17 mouse cellular contexts compared by ENCODE assay signal in genomic region chr7:30204380-30204779, GRCm38 (mm10). TPM values are rescaled to one million over a fixed set of nuclear protein-coding genes. Genes with fewer than 3 reads are reported as not detected.
DNase-seq lines count a peak whose midpoint lies in the region; ATAC-seq and TF ChIP-seq lines count a peak whose summit lies in the region.
"Had no signal": no experiment of that assay in that cellular context is flagged by ENCODE, and none has a peak within 500 bp of the region (broad histone marks: within the 10 kb centered on the region; RNA-seq: fewer than 3 reads in every experiment).

No protein-coding gene starts in this region.

- 29% methylated on average over 8 of the region's 8 CpGs for WGBS in liver, embryonic 12.5 days (ENCODE audit: insufficient replicate concordance)
- WGBS in stomach, embryonic 15.5 days: 35% methylated on average over 8 of the region's 8 CpGs

- intact Hi-C loops in gastrocnemius, adult 2 months (cut with DNase I): loop anchor here (10.0 kb wide), 1 partner anchor 190 kb away; no protein-coding TSS in a partner anchor

- H3K27me3 ChIP-seq in liver, embryonic 12.5 days (replicated peaks): no peaks in the 10 kb centered on the region; the same call in 1 of the 2 replicates
- no peaks in the 10 kb centered on the region for H3K27me3 ChIP-seq in stomach, embryonic 15.5 days (replicated peaks)
- H3K27me3 ChIP-seq: lung, embryonic 15.5 days; midbrain, embryonic 13.5 days had no signal

- H3K4me1 ChIP-seq in liver, embryonic 12.5 days: peaks cover 12% of the 10 kb centered on the region
- no peaks in the 10 kb centered on the region for H3K4me1 ChIP-seq in stomach, embryonic 15.5 days
- H3K4me1 ChIP-seq: lung, embryonic 15.5 days; midbrain, embryonic 13.5 days had no signal

- no peaks in the 10 kb centered on the region for H3K9me3 ChIP-seq in liver, embryonic 12.5 days (replicated peaks)
- no peaks in the 10 kb centered on the region for H3K9me3 ChIP-seq in stomach, embryonic 15.5 days
- H3K9me3 ChIP-seq: lung, embryonic 15.5 days; midbrain, embryonic 13.5 days had no signal

- no peak overlapping the region for H3K9ac ChIP-seq in liver, embryonic 12.5 days
- H3K9ac ChIP-seq in stomach, embryonic 15.5 days: no peak overlapping the region
- H3K9ac ChIP-seq: lung, embryonic 15.5 days; midbrain, embryonic 13.5 days had no signal

- TF ChIP-seq CTCF in gastrocnemius, adult 2 months (IDR thresholded peaks at IDR 0.05): no peak

- no peak for DNase-seq in gastrocnemius, adult 2 months
- no peak for DNase-seq in gastrocnemius, postnatal 10 days
- no peak for DNase-seq in liver
- peak; percentile 48 for DNase-seq in ZHBTc4 (ENCODE audit: low read depth, low spot score)
- no peak for DNase-seq in right cerebral cortex, adult 18-20 months
- DNase-seq: gastrocnemius, postnatal 14 days; right cerebral cortex, postnatal 4 days; thymus, postnatal 4 days had no signal

- peak overlapping the region; percentile 37 for H3K4me2 ChIP-seq in liver, embryonic 12.5 days
- peak overlapping the region; percentile 35 for H3K4me2 ChIP-seq in stomach, embryonic 15.5 days
- H3K4me2 ChIP-seq: lung, embryonic 15.5 days; midbrain, embryonic 13.5 days had no signal

- peak overlapping the region; percentile 73; the same call in 1 of the 2 replicates for H3K27ac ChIP-seq in gastrocnemius, adult 2 months
- H3K27ac ChIP-seq in liver, embryonic 12.5 days: no peak overlapping the region
- peak overlapping the region; percentile 59 for H3K27ac ChIP-seq in stomach, embryonic 15.5 days
- H3K27ac ChIP-seq: layer of hippocampus, adult 2 months; lung, embryonic 15.5 days; midbrain, embryonic 13.5 days had no signal

- no peak overlapping the region for H3K4me3 ChIP-seq in gastrocnemius, adult 2 months
- no peak overlapping the region for H3K4me3 ChIP-seq in liver, embryonic 12.5 days
- no peak overlapping the region; the same call in 1 of the 2 replicates for H3K4me3 ChIP-seq in stomach, embryonic 15.5 days (replicated peaks)
- H3K4me3 ChIP-seq: layer of hippocampus, adult 2 months; lung, embryonic 15.5 days; midbrain, embryonic 13.5 days had no signal

- ATAC-seq in liver, embryonic 12.5 days: no peak
- ATAC-seq in stomach, embryonic 15.5 days (ENCODE audit: insufficient read depth, low FRiP score, low read depth): peak; percentile 74; the same call in 1 of the 2 replicates
- no peak; the same call in 1 of the 2 replicates for ATAC-seq in erythroid progenitor cell, adult 5-6 weeks (replicated peaks; ENCODE audit: low FRiP score, poor library complexity, severe bottlenecking)
- ATAC-seq: inflammation-experienced regulatory T-cells, adult 6 months; midbrain, embryonic 13.5 days had no signal

- no peaks in the 10 kb centered on the region for H3K36me3 ChIP-seq in liver, embryonic 12.5 days
- H3K36me3 ChIP-seq in stomach, embryonic 15.5 days: no peaks in the 10 kb centered on the region
- H3K36me3 ChIP-seq: lung, embryonic 15.5 days; midbrain, embryonic 13.5 days had no signal

RNA-seq across cellular contexts. Expression of gene Capns1, which starts 5.8 kb away (rescaled TPM):
- 100 to 1,000 TPM; 178 to 186 TPM for total RNA-seq in gastrocnemius, adult 2 months (2021)
- 100 to 1,000 TPM; 314 to 330 TPM for total RNA-seq in gastrocnemius, postnatal 10 days (2021)
- 42.6 and 49.2 TPM in 2 replicates for polyA plus RNA-seq in liver, embryonic 12.5 days (2016; fragmentation: Nextera tagmentation; extraction: Ambion mirVana)
- 106 and 111 TPM in 2 replicates for polyA plus RNA-seq in stomach, embryonic 15.5 days (2015; fragmentation: Nextera tagmentation; extraction: Ambion mirVana)
- total RNA-seq in erythroid progenitor cell, adult 5-6 weeks (2015; ENCODE audit: low replicate concordance): 161 and 183 TPM in 2 replicates
- total RNA-seq in erythroid progenitor cell, adult 5-6 weeks (2017; ENCODE audit: low replicate concordance): 48.6 and 66.3 TPM in 2 replicates

RNA-seq across cellular contexts. Expression of gene Cox7a1, which starts 20.4 kb away (rescaled TPM):
- total RNA-seq in gastrocnemius, adult 2 months (2021): 1,000 to 10,000 TPM in 1 of 2 experiments, 100 to 1,000 TPM in 1; 850 to 1,151 TPM
- total RNA-seq in gastrocnemius, postnatal 10 days (2021): 100 to 1,000 TPM; 630 to 723 TPM
- polyA plus RNA-seq in liver, embryonic 12.5 days (2016; fragmentation: Nextera tagmentation; extraction: Ambion mirVana): 4.4 and 6.2 TPM in 2 replicates
- polyA plus RNA-seq in stomach, embryonic 15.5 days (2015; fragmentation: Nextera tagmentation; extraction: Ambion mirVana): 13.8 and 22.0 TPM in 2 replicates
- not detected in 2 replicates for total RNA-seq in erythroid progenitor cell, adult 5-6 weeks (2015; ENCODE audit: low replicate concordance)
- not detected in 2 replicates for total RNA-seq in erythroid progenitor cell, adult 5-6 weeks (2017; ENCODE audit: low replicate concordance)

RNA-seq across cellular contexts. Expression of gene Polr2i, which starts 27.4 kb away (rescaled TPM):
- 10 to 100 TPM; 62.1 to 68.0 TPM for total RNA-seq in gastrocnemius, adult 2 months (2021)
- total RNA-seq in gastrocnemius, postnatal 10 days (2021): 10 to 100 TPM; 71.9 to 80.7 TPM
- 73.4 and 79.5 TPM in 2 replicates for polyA plus RNA-seq in liver, embryonic 12.5 days (2016; fragmentation: Nextera tagmentation; extraction: Ambion mirVana)
- 129 and 139 TPM in 2 replicates for polyA plus RNA-seq in stomach, embryonic 15.5 days (2015; fragmentation: Nextera tagmentation; extraction: Ambion mirVana)
- total RNA-seq in erythroid progenitor cell, adult 5-6 weeks (2015; ENCODE audit: low replicate concordance): 18.4 and 35.0 TPM in 2 replicates
- 0.76 and 26.8 TPM in 2 replicates for total RNA-seq in erythroid progenitor cell, adult 5-6 weeks (2017; ENCODE audit: low replicate concordance)

RNA-seq across cellular contexts. Expression of gene Tbcb, which starts 27.7 kb away (rescaled TPM):
- total RNA-seq in gastrocnemius, adult 2 months (2021): 10 to 100 TPM; 29.8 to 31.5 TPM
- 10 to 100 TPM; 42.8 to 47.0 TPM for total RNA-seq in gastrocnemius, postnatal 10 days (2021)
- polyA plus RNA-seq in liver, embryonic 12.5 days (2016; fragmentation: Nextera tagmentation; extraction: Ambion mirVana): 75.0 and 77.3 TPM in 2 replicates
- 138 and 158 TPM in 2 replicates for polyA plus RNA-seq in stomach, embryonic 15.5 days (2015; fragmentation: Nextera tagmentation; extraction: Ambion mirVana)
- 10.9 and 33.9 TPM in 2 replicates for total RNA-seq in erythroid progenitor cell, adult 5-6 weeks (2015; ENCODE audit: low replicate concordance)
- total RNA-seq in erythroid progenitor cell, adult 5-6 weeks (2017; ENCODE audit: low replicate concordance): 15.0 and 29.7 TPM in 2 replicates

RNA-seq across cellular contexts. Expression of gene Ovol3, which starts 31.1 kb away (rescaled TPM):
- total RNA-seq in gastrocnemius, adult 2 months (2021): not detected
- under 1 TPM in 1 of 2 experiments, not detected in 1; 0.77 TPM for total RNA-seq in gastrocnemius, postnatal 10 days (2021)
- not detected in 2 replicates for polyA plus RNA-seq in liver, embryonic 12.5 days (2016; fragmentation: Nextera tagmentation; extraction: Ambion mirVana)
- not detected in 2 replicates for polyA plus RNA-seq in stomach, embryonic 15.5 days (2015; fragmentation: Nextera tagmentation; extraction: Ambion mirVana)
- not detected in 2 replicates for total RNA-seq in erythroid progenitor cell, adult 5-6 weeks (2015; ENCODE audit: low replicate concordance)
- total RNA-seq in erythroid progenitor cell, adult 5-6 weeks (2017; ENCODE audit: low replicate concordance): not detected in 2 replicates
- total RNA-seq: layer of hippocampus, adult 2 months; left cerebral cortex, postnatal 25 days had no signal
- polyA plus RNA-seq: inflammation-experienced regulatory T-cells, adult 6 months; lung, embryonic 15.5 days; midbrain, embryonic 13.5 days; neural tube, embryonic 14.5 days had no signal

Comparison
In these comparisons a context has a peak if more than half of its experiments do, and no peak if none do; other contexts are left out.
1. RNA of gene Cox7a1, which starts 20.4 kb away (total RNA-seq): 850 to 1,151 TPM in gastrocnemius, adult 2 months and 630 to 723 TPM in gastrocnemius, postnatal 10 days; not detected in erythroid progenitor cell, adult 5-6 weeks; every median in the first group is over 100 times any median in the second.